Mouse (Mus musculus): Measurements from ENCODE around the gene 4931414P19Rik. TPM values are rescaled to one million over a fixed set of nuclear protein-coding genes. Genes with fewer than 3 reads are reported as not detected.

Gene 4931414P19Rik
- polyA plus RNA-seq, 1 experiment, result 5.2 TPM

GRCm38 (mm10) chr14:54643011-54643410 is 37.2 kb upstream of the 4931414P19Rik start:
- no peak overlapping the region for H3K27ac ChIP-seq (ENCODE audit: insufficient read depth, low read length)
- no peaks in the 10 kb centered on the region for H3K4me1 ChIP-seq (ENCODE audit: control insufficient read depth, insufficient read depth, low read length)
- no peak for TF ChIP-seq CTCF (IDR thresholded peaks at IDR 0.05; ENCODE audit: extremely low read depth, insufficient read depth, low read length)
- TF ChIP-seq POLR2A (IDR thresholded peaks at IDR 0.05; ENCODE audit: extremely low read depth, insufficient read depth, low read length), result 0 out of 2 replicates have a peak, but pooled peaks have one; percentile 0
- no peak overlapping the region for H3K4me3 ChIP-seq (ENCODE audit: insufficient read depth, low read length)

DNA sequence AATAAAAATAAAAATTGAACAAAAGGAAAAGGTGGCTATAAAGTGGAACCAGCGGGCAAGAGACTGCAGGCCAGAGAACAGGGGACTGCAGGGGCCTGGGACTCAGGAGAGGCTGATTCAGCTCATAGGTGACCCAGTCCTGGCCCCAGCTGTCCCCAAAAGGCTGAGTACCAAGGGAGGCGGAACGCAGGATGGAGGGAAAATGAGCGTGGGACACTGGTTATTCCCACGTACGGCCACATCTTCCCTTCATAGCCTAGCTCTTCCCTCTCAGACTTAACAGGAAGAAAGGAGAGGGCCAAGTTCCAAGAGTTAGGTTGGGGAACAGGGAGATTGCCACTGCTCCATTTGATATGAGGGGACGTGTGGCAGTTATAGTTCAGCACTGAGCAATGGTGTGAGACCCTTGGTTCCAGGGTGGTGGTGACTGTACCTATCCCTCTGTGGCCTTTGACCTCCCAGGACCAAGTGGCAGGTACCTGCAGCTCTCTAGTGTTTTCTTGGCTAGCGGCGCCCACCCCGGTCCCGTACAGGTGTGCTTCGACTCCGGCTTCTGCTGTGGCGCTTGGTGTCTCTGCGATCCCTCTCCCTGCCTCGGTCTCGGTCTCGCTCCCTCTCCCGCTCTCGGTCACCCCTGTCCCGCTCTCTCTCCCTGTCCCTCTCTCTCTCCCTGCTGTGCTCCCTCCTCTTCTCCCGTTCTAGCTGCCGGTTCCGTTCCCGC is 36.6 kb upstream of the 4931414P19Rik start:
- no peak overlapping the region for H3K4me3 ChIP-seq (ENCODE audit: insufficient read depth, low read length)
- H3K4me1 ChIP-seq (ENCODE audit: control insufficient read depth, insufficient read depth, low read length), result no peaks in the 10 kb centered on the region
- no peak overlapping the region for H3K27ac ChIP-seq (ENCODE audit: insufficient read depth, low read length)
- TF ChIP-seq CTCF (IDR thresholded peaks at IDR 0.05; ENCODE audit: extremely low read depth, insufficient read depth, low read length) (no peak), POLR2A (IDR thresholded peaks at IDR 0.05; ENCODE audit: extremely low read depth, insufficient read depth, low read length) (0 out of 2 replicates have a peak, but pooled peaks have one; percentile 5)

- no peak within 1 kb of the TSS for H3K27ac ChIP-seq (ENCODE audit: insufficient read depth, low read length)
Measured at GRCm38 (mm10) chr14:54641305-54641969, 35.6 kb upstream of the 4931414P19Rik start, which contains the start of gene Cdh24. Gene Cdh24, minus strand, starts transcription at chr14:54641364.

GRCm38 (mm10) chr14:54640946-54641304 is 35.1 kb upstream of the 4931414P19Rik start, which contains the start of gene Gm17606:
Gene Gm17606, plus strand, starts transcription at chr14:54640952.
- no peak for TF ChIP-seq POLR2A (IDR thresholded peaks at IDR 0.05; ENCODE audit: extremely low read depth, insufficient read depth, low read length)
- TF ChIP-seq CTCF (IDR thresholded peaks at IDR 0.05; ENCODE audit: extremely low read depth, insufficient read depth, low read length), result no peak
- no peaks in the 10 kb centered on the region for H3K4me1 ChIP-seq (ENCODE audit: control insufficient read depth, insufficient read depth, low read length)
- H3K27ac ChIP-seq (ENCODE audit: insufficient read depth, low read length), result no peak within 1 kb of the TSS
- H3K4me3 ChIP-seq (ENCODE audit: insufficient read depth, low read length), result peak within 1 kb of the TSS; percentile 44

More at GRCm38 (mm10) chr14:54641305-54641969, 35.6 kb upstream of the 4931414P19Rik start, which contains the start of gene Cdh24:
- peak within 1 kb of the TSS; percentile 44 for H3K4me3 ChIP-seq (ENCODE audit: insufficient read depth, low read length)
- H3K4me1 ChIP-seq (ENCODE audit: control insufficient read depth, insufficient read depth, low read length), result no peaks in the 10 kb centered on the region
- peak; percentile 82 for TF ChIP-seq CTCF (IDR thresholded peaks at IDR 0.05; ENCODE audit: extremely low read depth, insufficient read depth, low read length)
- 0 out of 2 replicates have a peak, but pooled peaks have one; percentile 12 for TF ChIP-seq POLR2A (IDR thresholded peaks at IDR 0.05; ENCODE audit: extremely low read depth, insufficient read depth, low read length)

- Histone ChIP-seq H3K27ac (ENCODE audit: insufficient read depth, low read length) (no peak overlapping the region), H3K4me3 (ENCODE audit: insufficient read depth, low read length) (no peak overlapping the region; the same call in 1 of the 2 replicates)
- TF ChIP-seq CTCF (IDR thresholded peaks at IDR 0.05; ENCODE audit: extremely low read depth, insufficient read depth, low read length) (no peak), POLR2A (IDR thresholded peaks at IDR 0.05; ENCODE audit: extremely low read depth, insufficient read depth, low read length) (no peak)
Measured at GRCm38 (mm10) chr14:54640121-54640520, 34.3 kb upstream of the 4931414P19Rik start.

GRCm38 (mm10) chr14:54638210-54638609 is 32.4 kb upstream of the 4931414P19Rik start:
- Histone ChIP-seq H3K4me3 (ENCODE audit: insufficient read depth, low read length) (no peak overlapping the region), H3K27ac (ENCODE audit: insufficient read depth, low read length) (no peak overlapping the region)
- TF ChIP-seq CTCF (IDR thresholded peaks at IDR 0.05; ENCODE audit: extremely low read depth, insufficient read depth, low read length), result peak; percentile 51
- TF ChIP-seq POLR2A (IDR thresholded peaks at IDR 0.05; ENCODE audit: extremely low read depth, insufficient read depth, low read length), result no peak

More at GRCm38 (mm10) chr14:54640121-54640520, 34.3 kb upstream of the 4931414P19Rik start:
- no peaks in the 10 kb centered on the region for H3K4me1 ChIP-seq (ENCODE audit: control insufficient read depth, insufficient read depth, low read length)

DNA sequence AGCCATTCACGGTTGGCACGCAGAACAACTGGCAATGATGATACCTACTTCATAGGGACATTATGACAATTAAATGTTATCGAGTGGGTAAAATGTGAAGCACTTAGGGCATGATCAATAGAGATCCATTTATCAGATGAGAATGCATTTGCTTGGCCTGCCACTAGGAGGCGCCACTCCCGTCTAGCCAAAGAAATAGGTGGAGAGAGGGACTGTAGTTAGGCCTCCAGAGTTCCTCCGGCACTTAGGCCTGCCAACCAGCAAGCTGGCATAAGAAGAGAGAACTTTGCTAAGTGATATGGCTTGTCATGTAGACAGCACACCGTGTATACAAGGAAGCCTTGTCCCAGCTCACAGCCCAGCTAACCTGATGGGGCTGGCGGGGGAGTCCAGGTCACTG is 31.2 kb upstream of the 4931414P19Rik start:
- Histone ChIP-seq H3K27ac (ENCODE audit: insufficient read depth, low read length) (no peak overlapping the region), H3K4me3 (ENCODE audit: insufficient read depth, low read length) (no peak overlapping the region), H3K4me1 (ENCODE audit: control insufficient read depth, insufficient read depth, low read length) (no peaks in the 10 kb centered on the region)
- TF ChIP-seq CTCF (IDR thresholded peaks at IDR 0.05; ENCODE audit: extremely low read depth, insufficient read depth, low read length), result peak; percentile 85
- no peak for TF ChIP-seq POLR2A (IDR thresholded peaks at IDR 0.05; ENCODE audit: extremely low read depth, insufficient read depth, low read length)

More at GRCm38 (mm10) chr14:54638210-54638609, 32.4 kb upstream of the 4931414P19Rik start:
- no peaks in the 10 kb centered on the region for H3K4me1 ChIP-seq (ENCODE audit: control insufficient read depth, insufficient read depth, low read length)

DNA sequence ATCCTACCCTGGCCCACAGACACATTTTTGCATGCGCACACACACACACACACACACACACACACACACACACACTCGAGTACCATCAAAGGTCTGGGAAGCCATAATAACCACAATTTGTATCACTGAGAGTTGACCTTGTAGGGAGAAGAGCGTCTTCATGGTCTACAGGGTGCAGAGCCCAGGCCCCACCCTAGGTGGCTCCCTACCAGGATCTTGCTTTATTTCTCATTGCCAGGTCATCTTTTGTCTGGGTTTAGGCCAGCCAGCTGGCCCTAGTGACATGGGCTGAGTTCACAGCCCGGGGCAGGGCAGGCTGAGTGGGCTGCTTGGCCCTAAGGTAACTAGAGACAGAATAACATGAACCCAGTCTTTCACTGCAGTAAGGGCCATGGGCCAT is 28.4 kb upstream of the 4931414P19Rik start:
- Histone ChIP-seq H3K4me1 (ENCODE audit: control insufficient read depth, insufficient read depth, low read length) (no peaks in the 10 kb centered on the region), H3K4me3 (ENCODE audit: insufficient read depth, low read length) (no peak overlapping the region), H3K27ac (ENCODE audit: insufficient read depth, low read length) (no peak overlapping the region)
- no peak for TF ChIP-seq CTCF (IDR thresholded peaks at IDR 0.05; ENCODE audit: extremely low read depth, insufficient read depth, low read length)
- TF ChIP-seq POLR2A (IDR thresholded peaks at IDR 0.05; ENCODE audit: extremely low read depth, insufficient read depth, low read length), result no peak

- TF ChIP-seq CTCF (IDR thresholded peaks at IDR 0.05; ENCODE audit: extremely low read depth, insufficient read depth, low read length), result no peak
- TF ChIP-seq POLR2A (IDR thresholded peaks at IDR 0.05; ENCODE audit: extremely low read depth, insufficient read depth, low read length), result no peak
- no peak overlapping the region for H3K27ac ChIP-seq (ENCODE audit: insufficient read depth, low read length)
- H3K4me3 ChIP-seq (ENCODE audit: insufficient read depth, low read length), result no peak overlapping the region
- no peaks in the 10 kb centered on the region for H3K4me1 ChIP-seq (ENCODE audit: control insufficient read depth, insufficient read depth, low read length)
Measured at GRCm38 (mm10) chr14:54632252-54632651, 26.5 kb upstream of the 4931414P19Rik start.
